Mouse (Mus musculus): Measurements from ENCODE around the gene Cmip.

The Cmip gene

DNA sequence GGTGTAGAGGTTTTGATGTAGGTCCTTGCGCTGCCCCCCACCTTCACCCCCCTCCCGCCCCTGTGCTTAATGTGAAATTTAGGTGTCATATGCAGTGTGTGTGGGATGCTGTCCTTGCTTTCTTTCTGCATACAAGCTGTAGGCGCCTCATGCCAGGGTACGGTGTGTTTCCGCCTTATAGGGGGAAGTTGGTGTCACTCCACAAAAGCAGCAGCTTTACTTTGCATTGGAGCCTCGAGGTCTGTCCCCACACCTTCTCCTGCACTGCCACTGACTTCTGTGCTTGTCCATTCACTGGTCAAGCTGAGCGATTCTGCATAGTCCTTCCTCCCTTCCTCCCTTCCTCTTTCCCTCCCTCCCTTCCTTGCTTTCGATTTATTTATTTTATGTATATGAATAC, 250.8 kb downstream of the Cmip start:
- no peak for DNase-seq (ENCODE audit: low spot score)
